Mouse (Mus musculus) kidney, embryonic 16.5 days (tissue): ENCODE measurements around the gene Nrip1. TPM values are rescaled to one million over a fixed set of nuclear protein-coding genes. Genes with fewer than 3 reads are reported as not detected.
A peak's percentile ranks its signal among the peaks of the same experiment; 100 is the strongest.

Experiments used
- ATAC-seq: fragments of 200-750 bp; cut with Nextera tagmentation; 2 replicates; pipeline ENCODE4 v1.8.0; 2017; ENCODE audit warnings: moderate TSS enrichment; ENCODE audit not compliant: low FRiP score, low TSS enrichment
- H3K27ac ChIP-seq: fragments of 300-500 bp; sonication (generic); 2 replicates; pipeline ENCODE4 v1.5.1; 2014; ENCODE audit warnings: low read length
- H3K27me3 ChIP-seq: fragments of 300-500 bp; sonication (generic); 2 replicates; pipeline ENCODE4 v1.6.1; 2014; ENCODE audit warnings: low read length, control low read depth, mixed read lengths; ENCODE audit not compliant: insufficient read depth
- H3K36me3 ChIP-seq: fragments of 300-500 bp; sonication (generic); 2 replicates; pipeline ENCODE4 v1.6.1; 2014; ENCODE audit warnings: low read length, control low read depth, mixed read lengths; ENCODE audit not compliant: insufficient read depth
- H3K4me1 ChIP-seq: fragments of 300-500 bp; sonication (generic); 2 replicates; pipeline ENCODE4 v1.6.1; 2014; ENCODE audit warnings: low read length, control low read depth, mixed read lengths; ENCODE audit not compliant: insufficient read depth
- H3K4me2 ChIP-seq: fragments of 300-500 bp; sonication (generic); replicated peaks from 2 replicates; pipeline ENCODE4 v1.6.1; 2014; ENCODE audit warnings: low read depth, low read length
- H3K4me3 ChIP-seq: fragments of 300-500 bp; sonication (generic); 2 replicates; pipeline ENCODE4 v1.5.1; 2014; ENCODE audit warnings: mild to moderate bottlenecking, low read length
- H3K9ac ChIP-seq: fragments of 300-500 bp; sonication (generic); replicated peaks from 2 replicates; pipeline ENCODE4 v1.6.1; 2014; ENCODE audit warnings: low read length
- H3K9me3 ChIP-seq: fragments of 300-500 bp; sonication (generic); 2 replicates; pipeline ENCODE4 v1.6.1; 2016; ENCODE audit warnings: low read length, control low read depth
- WGBS: fragments of 180-500 bp; shearing (Covaris S2); extraction: QIAGEN DNeasy Blood & Tissue Kit; methylation state at CpG from one replicate; pipeline ENCODE4 v1.1.7; 2014; 5-methylcytosine and 5-hydroxymethylcytosine counted together
- polyA plus RNA-seq: library from polyadenylated mRNA; unstranded; fragments of >200 nt; fragmentation: Nextera tagmentation; extraction: Ambion mirVana; gene quantifications from 2 replicates; pipeline ENCODE4 v1.2.1, GENCODE M21; 2015

The Nrip1 gene
- polyA plus RNA-seq, 1 experiment from 2014 or later = 49.3 TPM

DNA sequence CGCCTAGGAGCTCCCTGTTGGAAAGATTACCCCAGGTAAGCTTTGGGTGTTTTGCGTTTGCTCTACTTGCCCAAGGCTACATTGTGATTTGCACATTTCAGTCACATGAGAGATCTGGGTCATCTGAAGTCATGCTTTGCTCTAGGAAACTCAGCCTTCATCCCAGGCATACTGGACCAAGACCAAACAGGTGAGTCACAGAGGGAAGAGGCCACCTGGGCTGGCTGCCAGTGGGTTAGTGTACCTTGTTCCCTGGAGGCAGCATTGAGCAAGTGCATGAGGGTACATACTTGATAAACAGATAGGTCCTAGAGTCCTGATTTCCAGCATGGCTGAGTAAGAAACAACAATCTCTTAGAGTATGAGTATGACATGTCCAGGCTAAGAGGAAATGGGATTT lies 130.8 kb downstream of the Nrip1 start:
- no peak for ATAC-seq

GRCm38 (mm10) chr16:76241266-76241665 lies 132.4 kb downstream of the Nrip1 start:
- whole genome bisulfite sequencing = 65% methylated on average over 4 of the region's 4 CpGs
- Histone ChIP-seq H3K4me1 (peaks cover 5% of the 10 kb centered on the region; the same call in 1 of the 2 replicates), H3K4me2 (no peak overlapping the region)

More for the DNA sequence above, 130.8 kb downstream of the Nrip1 start:
- Histone ChIP-seq H3K4me3 (no peak overlapping the region), H3K27ac (no peak overlapping the region), H3K4me2 (no peak overlapping the region), H3K9ac (no peak overlapping the region), H3K36me3 (no peaks in the 10 kb centered on the region), H3K27me3 (no peaks in the 10 kb centered on the region), H3K4me1 (peaks cover 5% of the 10 kb centered on the region; the same call in 1 of the 2 replicates), H3K9me3 (no peaks in the 10 kb centered on the region)
- 76% methylated on average over 2 of the region's 2 CpGs for WGBS

DNA sequence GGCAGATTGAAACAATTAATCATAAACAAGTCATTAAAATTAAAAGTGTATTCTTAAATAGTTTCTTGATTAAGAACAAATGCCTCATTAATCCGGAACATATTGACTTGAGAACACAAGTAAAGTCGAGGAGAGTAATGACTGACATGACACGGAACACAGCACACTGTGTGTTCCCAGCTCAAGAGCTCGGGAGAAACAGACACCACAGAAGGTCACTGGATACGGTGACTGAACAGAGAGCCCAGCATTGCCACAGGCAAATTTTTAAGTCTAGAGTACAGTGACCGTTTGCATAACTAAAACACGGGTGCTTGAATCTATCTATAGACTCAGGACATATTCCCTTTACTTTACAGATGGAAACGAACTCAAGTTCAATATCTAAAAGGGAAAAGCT lies 134.3 kb downstream of the Nrip1 start:
- Histone ChIP-seq H3K9me3 (no peaks in the 10 kb centered on the region), H3K4me1 (peaks cover 5% of the 10 kb centered on the region; the same call in 1 of the 2 replicates), H3K36me3 (no peaks in the 10 kb centered on the region), H3K9ac (no peak overlapping the region), H3K27me3 (no peaks in the 10 kb centered on the region), H3K4me3 (no peak overlapping the region), H3K4me2 (no peak overlapping the region; the same call in 1 of the 2 replicates), H3K27ac (no peak overlapping the region)
- peak; percentile 92 for ATAC-seq
- WGBS = 43% methylated on average over 8 of the region's 8 CpGs

More at GRCm38 (mm10) chr16:76241266-76241665, 132.4 kb downstream of the Nrip1 start:
- no peak overlapping the region for H3K9ac ChIP-seq
- H3K4me3 ChIP-seq = no peak overlapping the region
- H3K27me3 ChIP-seq = no peaks in the 10 kb centered on the region
- no peaks in the 10 kb centered on the region for H3K9me3 ChIP-seq
- no peak overlapping the region for H3K27ac ChIP-seq
- no peaks in the 10 kb centered on the region for H3K36me3 ChIP-seq
- ATAC-seq = no peak

- no peak overlapping the region for H3K4me3 ChIP-seq
- peak; percentile 61; the same call in 1 of the 2 replicates for ATAC-seq
- peak overlapping the region; percentile 12; the same call in 1 of the 2 replicates for H3K4me2 ChIP-seq
- H3K27ac ChIP-seq = peak overlapping the region; percentile 50; the same call in 1 of the 2 replicates
- 76% methylated on average over 4 of the region's 4 CpGs for WGBS
- H3K4me1 ChIP-seq = peaks cover 5% of the 10 kb centered on the region; the same call in 1 of the 2 replicates
- no peaks in the 10 kb centered on the region for H3K27me3 ChIP-seq
- H3K9ac ChIP-seq = no peak overlapping the region
- no peaks in the 10 kb centered on the region for H3K36me3 ChIP-seq
- no peaks in the 10 kb centered on the region for H3K9me3 ChIP-seq
These were observed 134.8 kb downstream of the Nrip1 start for GRCm38 (mm10) chr16:76238784-76239183.
